Mouse (Mus musculus) testis, postnatal 10 days (tissue): ENCODE measurements around the gene Sh2b2.
"Not testable (repeated sequence)": the region's sequence is repeated elsewhere in the genome, so short reads cannot be mapped to it uniquely, and the experiment has no call there.

Experiments
- DNase-seq: peaks from one replicate; pipeline ENCODE4 v3.0.0; 2021; ENCODE audit warnings: low spot score

Gene Sh2b2

DNA sequence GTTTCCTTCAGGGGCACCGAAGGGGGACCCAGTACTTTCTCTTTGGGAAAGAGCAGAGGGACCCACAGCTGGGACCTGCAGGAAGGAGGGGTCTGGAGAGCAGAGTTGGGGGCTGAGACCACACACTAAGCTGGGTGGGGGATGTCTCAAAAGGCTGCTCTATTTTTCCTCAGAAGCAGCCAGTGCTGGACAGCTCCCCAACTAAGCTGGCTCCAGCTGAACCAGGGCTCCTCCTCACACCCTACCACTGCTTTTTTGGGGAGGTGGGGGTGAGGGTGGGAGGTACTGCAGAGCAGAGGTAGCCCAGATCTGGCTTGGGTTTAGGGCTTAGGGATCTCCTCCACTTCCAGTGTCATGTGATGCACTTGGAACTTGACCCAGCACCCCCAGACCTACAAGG is 6.0 kb downstream of the Sh2b2 start:
- no peak for DNase-seq

DNA sequence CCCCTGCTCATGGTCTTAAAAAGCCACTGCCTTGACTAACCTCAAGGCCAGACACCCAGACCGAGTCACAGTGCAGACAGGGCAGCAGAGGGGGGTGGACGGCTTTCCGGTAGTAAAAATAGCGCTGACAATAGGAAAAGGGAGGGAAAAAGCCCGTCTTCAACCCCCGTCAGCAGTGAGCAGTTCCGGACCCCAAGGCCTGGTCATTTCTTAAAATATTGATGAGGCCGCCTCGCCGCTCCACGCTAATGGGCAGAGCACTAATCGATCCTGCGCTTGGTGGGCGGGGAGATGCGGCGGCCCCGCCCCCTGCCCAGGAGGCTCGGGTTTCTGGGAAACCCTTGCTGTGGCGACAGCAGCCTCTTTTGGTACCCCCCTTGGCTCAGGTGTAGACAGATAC is 8.7 kb downstream of the Sh2b2 start:
- no peak for DNase-seq

DNA sequence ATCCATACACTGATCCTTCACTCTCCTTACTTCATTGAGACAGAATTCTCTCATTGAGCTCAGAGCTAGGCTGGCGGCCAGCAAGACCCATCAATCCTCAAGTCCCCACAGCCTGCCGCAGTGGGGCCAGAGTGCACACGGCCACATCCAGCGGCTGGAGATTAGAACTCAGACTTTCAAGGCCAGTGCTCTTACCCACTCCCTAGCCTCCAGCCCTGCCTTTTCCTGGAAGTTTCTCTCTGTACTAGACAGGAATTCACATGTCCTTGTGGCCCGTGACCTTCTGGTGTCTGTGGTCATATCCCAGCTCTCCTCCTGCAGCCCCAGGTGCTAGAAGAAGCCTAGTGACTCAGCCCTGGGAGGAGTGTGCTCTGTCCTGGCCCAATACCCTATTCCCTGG is 9.7 kb downstream of the Sh2b2 start:
- no peak for DNase-seq

DNA sequence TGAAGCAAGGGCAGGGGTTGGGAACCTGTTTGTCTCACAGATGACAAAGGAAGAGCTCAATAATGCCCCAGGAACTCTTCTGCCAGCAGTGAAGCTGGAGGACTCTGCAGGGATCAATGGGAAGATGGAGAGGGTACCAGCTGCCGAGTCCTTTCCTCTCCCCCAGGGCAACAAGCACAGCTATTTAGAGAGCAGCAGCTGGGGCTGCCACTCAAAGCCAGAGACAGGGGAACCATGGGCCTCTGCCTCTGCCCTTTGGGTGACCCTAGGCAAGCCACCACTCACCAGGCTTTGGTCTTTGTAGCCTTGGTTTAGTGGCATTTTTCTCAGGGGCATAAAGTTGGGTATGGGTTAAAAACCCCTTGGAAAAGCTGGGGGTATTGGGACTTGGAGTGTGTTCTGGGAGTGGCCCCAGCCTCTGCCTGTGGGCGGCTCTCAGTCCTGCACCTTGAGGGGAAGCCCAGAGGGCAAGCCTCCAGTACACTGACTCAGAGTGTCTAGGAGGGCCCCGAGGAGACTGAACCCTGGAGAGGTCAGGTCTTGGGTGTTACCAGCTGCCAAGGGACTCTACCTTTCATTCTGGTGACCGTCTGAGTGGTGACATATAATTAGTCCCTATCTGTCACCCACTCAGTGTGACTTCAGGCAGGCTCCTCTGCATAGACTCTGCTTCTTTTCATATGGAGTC is 15.9 kb downstream of the Sh2b2 start:
- DNase-seq: no peak

DNA sequence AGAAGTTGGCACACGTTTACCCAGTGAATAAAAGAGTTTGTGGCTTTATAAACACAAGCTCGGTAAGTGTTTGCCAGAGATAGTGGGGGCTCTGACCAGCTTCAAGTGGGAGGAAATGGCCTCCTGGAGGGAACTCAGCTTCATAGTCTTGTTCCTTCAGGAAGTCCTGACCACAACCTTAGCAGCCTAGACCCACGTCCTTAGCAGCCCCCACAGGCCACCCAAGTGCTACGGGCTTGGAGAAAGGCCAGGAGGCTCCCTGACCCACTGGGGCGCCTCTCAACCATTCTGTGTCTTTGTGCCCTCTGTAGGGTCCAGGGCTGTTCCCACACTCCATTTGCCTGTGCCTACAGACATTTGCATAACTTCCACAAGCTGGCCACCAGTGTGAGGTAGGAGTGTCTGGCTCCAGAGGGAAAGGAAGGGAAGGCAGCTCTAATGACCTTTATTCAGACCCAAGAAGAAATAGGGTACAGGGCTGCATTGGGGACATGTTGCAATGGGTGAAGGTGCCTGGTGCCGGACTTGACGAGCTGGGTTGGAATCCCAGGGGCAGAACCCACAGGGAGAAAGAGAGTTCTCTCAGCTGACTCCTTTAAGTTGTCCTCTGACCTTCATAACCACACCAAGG is 20.0 kb downstream of the Sh2b2 start:
- no peak for DNase-seq

DNA sequence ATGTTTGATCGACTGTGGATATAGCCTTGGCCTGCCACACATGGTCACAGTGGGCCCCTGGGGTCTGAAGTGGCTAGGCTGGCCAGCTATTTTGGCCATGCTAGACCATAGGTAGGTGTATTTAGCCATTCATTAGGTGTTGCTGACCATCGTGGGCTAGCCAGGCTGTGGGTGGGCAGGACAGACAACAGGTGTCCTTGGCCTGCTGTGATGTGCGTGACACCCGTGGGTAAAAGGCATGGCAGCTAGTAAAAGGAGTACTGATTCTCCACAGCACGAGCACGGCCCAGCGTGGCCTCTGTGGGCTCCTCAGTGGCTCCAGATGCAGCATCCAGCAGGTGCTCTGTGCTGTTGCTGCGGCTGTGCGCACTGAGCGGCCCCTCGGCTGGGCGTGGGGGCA is 27.8 kb downstream of the Sh2b2 start:
- DNase-seq: no peak

DNA sequence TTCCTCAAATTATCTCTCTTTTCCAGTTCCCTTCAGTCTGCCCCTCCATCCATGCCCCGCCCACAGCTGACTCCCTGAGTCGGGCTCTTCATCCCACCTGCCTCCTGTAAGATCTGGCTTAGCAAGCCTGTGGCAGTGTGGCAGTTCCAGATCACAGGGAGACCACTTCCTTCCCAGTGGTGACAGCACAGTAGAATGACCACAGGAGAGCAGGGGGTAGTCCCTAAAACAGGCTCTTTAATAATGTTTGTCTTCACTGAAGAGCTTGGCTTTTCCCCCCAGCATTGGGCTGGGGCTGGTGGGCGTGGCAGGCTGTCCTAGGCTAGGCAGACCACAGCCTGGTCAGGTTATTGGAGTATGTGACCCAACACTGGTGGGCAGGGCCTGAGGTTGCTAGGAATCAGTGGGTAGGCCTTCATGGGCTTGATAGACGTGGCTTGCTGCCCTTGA is 28.4 kb downstream of the Sh2b2 start:
- no peak for DNase-seq

DNA sequence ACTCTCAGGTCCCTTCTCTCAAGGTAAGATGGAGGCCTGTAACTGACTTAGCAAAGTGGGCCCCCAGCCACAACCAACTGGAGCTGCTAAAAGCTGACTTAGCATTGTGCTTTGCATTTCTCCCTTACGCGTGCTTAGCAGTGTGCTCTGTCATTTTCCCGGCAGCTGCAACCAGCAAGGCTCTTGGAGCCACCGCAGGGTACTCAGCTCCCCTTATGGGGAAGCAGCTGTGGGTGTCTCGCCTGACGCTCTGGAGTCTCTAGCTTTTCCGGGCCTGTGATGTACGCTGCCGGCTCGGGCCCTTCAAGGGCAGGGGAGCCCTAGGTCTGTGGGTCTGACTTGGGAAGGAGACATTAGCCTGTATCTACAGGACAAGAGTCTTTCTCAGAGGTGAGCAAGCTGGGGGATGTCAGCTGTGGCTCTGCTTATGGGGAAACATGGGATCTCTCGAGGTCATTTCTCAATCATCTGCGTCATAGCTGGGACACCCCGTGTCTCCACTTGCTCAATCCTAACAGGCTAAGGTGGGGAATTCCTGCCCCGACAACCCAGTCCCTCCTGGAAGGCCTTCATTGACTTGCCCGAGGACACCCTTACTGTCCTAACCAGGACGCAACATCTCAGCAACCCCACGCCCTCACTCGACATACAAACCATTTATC is 29.2 kb downstream of the Sh2b2 start:
- no peak for DNase-seq

DNA sequence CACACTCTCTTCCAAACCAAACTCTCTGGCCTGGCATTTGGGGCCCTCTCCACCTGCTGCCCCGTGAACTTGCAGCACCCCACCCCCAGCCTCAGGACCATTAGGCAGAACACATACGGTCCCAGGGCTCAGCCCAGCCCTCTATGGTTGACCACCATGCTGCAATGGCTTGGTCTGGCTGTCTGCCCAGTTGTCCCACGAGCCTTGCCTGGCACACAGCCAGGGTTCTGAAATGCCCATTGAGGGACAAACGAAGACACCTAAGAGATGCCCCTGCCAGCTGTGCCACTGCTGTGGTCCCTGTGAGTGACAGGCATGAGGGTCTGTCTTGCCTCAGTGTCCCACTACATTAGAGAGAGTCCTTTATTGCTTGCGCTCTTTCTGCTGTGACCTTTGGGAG is 30.4 kb downstream of the Sh2b2 start:
- peak; percentile 70 for DNase-seq

DNA sequence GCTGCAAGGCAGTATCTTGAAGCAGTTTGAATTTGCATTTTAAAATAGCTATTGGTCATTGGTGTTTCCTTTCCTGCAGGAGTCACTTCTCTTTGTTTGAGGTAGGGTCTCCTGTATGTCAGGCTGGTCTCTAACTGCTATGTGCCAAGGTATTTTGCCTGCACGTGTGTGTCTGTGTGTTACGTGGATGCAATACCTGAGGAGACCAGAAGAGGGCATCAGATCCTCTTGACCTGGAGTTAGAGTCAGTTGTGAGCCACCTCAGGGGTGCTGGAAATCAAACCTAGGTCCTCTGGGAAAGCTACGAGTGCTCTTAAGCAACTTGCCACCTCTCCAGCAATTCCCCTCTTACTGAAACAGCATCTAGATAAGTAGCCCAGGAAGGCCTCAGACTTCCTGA is 31.1 kb downstream of the Sh2b2 start:
- no peak for DNase-seq

DNA sequence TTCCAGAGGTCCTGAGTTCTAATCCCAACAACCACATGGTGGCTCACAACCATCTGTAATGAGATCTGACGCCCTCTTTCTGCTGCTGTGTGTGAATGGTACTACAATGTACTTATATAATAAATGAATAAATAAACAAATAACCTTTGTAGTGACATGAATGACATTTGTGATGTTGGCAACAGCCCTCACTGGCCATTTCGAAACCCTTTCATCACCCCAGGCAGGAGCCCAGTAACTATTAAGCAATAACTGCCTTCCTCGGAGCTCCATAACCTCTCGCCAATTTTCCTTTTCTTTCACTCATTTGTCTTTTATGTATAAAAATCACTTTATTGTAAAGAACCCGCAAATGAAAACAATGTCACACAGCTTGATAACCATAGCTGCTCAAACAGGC is 32.6 kb downstream of the Sh2b2 start:
- no peak for DNase-seq

DNA sequence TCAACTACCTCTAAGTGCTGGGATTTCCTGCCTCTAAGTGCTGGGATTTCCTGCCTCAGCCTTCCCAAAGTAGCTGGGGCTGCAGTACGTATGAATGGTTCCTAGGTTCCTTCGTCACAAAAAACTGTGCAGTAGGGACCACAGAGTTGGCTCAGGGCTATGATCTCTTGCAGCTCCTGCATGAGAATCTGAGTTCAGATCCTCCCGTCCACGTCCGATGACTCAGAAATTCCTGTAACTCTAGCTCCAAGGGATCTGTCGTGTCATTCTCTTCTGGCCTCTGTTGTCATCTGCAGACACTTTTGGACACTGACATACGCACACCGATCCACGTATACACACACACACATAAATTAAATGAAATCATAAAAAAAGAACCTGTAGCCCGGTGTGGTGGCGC is 33.6 kb downstream of the Sh2b2 start:
- DNase-seq: no peak

DNA sequence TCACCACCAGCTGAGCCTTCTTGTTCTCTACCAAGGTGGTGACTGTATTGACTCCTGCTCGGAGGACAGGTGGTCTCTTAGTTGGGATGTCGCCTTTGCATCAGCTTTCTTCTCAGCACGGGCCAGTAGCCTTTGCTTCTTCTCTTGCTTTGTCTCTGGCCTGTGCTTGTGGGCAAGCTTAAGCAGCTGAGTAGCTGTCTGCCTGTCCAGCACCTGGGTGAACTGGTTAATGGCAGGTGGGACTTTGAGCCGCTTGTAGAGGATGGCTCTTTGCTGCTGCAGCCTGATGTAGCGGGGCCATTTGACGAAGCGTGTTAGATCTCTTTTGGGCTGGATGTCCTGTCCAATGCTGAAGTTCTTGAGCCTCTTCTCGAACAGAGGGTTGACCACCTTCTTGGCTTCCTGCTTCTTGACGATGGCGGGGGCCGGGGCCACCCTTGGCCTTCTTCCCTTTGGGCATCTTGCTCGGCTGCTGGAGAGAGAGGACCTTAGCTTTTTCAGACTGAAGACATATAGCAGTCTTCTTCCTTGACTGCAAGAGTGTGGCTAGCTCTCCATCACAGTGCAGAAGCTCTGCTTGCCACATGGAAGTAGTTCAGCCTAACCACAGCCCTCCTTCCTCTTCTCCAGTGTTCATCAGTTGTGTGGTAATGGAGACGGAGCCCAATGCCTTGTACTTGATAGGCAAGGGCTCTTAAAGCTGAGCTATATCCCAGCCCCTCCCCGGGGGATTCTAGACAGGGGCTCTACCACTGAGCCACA is 34.8 kb downstream of the Sh2b2 start:
- DNase-seq: not testable (repeated sequence)

DNA sequence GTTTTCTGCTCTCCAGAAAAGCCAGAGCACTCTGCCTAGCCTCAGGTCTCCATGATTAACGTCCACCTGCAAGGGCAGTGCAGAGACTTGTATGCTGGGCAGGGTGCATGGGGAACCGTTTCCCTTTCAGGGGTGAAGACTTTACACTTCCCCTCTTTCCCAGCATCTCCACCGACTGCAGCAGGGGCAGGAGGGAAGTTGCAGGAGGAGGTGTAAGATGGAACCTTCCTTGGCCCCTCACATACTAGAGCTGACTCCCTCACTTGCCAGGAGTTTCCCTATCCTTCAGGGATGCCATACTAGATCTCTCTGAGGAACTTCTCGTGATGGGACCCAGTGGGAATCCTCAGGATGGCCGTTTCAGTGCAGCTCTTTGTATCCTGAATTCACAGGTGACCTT is 35.8 kb downstream of the Sh2b2 start:
- DNase-seq: no peak

DNA sequence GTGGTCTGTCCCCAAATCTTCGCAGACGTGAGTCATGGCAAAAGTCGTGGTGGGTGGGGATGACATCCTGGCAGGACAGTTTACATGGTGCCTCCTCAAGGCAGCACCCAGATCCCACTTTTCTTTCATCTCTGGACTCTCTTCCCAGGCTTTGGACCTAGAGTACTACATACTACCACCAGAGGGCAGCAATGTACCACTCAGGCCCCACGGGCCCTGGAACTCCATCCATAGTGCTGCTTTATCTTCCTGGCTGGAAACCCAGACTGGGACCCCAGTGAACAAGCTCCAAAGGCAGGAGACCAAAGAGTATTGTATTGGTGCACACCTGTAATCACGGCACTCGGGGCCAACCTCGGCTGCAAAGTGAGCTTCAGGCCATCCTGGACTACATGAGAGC is 44.5 kb downstream of the Sh2b2 start:
- DNase-seq: peak; percentile 64

DNA sequence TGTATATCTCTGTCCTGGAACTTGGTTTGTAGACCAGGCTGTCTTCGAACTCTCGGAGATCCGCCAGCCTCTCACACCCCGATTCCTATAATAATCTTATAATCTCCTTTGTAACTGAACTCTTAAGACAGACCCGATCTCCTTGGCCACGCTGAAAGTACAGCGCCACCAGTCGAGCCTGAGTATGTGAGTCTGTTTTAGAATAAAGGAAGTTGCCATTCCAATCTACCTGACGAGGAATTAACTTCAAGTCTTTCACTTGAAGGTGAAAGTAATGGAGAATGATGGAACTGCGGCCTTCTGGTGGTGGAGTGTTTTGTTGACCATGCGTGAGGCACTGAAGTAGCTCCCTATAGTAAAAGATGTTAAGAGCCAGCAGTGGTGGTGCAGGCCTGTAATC is 46.8 kb downstream of the Sh2b2 start:
- no peak for DNase-seq

DNA sequence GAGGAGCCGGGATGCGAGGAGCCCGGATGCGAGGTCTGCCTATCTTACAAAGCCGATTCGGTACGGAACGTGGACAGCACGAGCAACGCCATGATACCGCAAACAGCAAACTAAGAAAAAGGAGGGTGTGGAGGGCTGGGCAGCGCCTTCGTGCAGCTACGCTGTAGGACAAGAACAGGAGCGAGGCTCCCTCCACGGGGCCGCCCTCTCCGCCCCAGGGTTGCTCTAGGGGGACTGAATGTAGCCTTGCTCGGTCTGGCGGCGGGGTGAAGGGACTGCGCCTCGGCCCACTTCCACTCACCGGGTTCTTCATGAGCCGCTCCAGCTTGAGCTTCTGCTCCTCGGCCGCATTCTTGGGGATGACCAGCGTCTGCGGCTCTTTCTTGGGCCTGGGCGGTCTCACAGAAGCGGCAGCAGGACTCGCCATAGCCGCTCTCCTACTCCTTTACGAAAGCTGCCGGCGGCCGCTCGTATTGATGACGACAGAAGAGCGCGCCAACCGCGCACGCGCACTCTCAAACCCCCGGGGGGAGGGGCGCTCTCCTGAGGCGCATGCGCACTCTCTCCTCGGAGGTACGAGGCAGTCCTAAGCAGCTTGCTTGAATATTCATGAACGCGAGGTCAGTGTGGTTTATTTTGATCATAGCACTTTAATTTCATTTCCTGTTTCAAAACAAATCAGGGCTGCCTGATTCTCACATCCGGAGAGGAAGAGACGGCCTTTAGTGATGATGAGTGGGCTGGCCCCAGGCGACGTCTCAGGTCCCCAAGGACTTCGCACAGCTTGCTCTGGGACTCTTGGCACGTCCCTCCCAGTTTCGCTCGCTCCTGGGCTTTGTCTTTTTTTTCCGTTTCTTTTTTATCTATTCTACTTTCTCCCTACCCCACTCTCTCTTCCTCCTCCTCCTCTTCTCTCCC is 47.6 kb downstream of the Sh2b2 start, which contains the start of gene Prkrip1:
Gene Prkrip1 (minus strand): TSS at position 490 of the 918 bp plus-strand sequence.
- DNase-seq: peak; percentile 97

DNA sequence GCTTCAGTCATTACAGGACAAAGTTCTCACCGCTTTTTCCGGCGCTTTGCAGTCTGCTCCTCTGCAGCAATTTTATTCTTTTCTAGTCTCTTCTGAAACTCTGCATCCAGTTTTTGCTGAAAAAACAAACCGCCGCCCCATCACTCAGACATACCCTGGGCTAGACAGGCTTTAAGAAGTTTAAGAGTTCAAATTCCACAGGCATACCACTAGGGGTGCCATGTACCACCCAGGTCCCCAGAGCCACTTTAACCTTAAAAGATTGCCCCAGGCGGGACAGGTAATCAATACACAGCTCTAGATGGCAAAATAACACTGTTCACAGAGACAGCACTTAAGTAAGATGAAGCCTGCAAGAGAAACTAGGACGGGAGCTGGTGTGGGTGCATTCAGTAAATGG is 54.5 kb downstream of the Sh2b2 start:
- no peak for DNase-seq

DNA sequence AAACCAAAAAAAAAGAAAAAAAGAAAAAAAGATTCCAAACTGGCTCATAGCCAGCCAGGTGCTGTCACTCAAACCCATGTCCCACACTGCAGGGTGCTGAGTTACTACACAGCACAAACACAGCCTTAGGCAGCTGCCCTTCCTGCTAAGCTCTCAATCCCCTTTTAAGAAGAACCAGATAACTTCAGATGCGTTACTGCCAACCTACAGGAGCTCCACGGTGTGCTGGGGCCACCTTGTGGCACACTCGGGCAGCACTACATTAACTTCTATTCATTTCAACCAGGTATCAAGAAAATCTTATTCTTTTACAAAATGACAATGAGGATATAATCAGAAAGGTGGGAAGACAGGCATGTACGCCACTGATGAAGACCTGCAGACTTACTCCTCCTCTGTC is 59.6 kb downstream of the Sh2b2 start:
- DNase-seq: peak; percentile 74

DNA sequence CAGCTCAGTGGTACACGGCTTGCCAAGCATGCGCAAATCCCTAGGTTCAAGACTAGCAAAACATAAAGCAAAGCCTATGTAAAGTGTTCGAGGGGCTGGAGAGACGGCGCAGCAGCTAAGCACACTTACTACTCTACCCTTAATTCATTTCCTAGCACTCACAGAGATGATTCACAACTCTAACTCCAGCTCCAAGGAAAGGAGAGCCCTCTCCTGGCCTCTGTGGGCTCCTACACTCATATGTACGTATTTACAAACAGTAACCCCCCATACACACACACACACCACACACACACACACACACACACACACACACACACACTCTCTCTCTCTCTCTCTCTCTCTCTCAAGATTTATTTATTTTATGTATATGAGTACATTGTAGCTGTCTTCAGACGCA is 62.6 kb downstream of the Sh2b2 start:
- no peak for DNase-seq

DNA sequence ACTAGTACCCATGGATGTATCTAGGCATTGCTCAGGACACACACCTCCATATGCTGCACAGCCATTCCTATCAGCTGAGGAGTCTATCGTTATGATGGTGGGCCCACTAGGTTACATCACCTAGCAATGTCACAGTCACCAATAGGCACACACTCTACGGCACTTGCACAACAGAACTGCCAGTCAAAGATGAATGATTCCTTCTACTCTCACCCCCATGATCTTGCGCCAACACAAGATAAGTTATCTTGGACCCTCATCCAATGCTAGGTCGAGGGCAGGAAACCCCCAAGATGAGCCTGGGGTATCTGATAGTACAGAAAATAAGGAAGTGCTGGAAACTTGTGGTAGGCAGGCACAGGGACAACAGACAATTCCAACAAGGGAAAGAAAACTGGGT is 63.5 kb downstream of the Sh2b2 start:
- DNase-seq: no peak

DNA sequence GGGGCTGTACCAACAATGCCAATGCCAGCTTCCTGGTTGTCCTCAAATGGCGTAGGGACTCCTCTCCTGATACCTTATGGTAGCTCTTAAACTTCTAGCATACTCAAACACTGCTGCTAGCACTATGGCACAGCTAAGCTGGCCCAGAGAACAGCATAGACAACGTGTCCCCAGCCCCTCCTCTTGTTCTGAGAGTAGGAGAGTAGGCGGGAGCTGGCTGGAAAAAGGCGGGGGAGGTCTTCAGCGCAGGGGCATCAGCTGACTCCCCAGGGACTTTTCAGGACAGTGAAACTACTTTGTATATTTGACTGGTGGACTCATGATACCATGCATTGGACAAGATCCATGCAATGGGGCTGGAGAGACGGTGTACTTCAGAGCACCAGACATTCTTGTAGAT is 64.3 kb downstream of the Sh2b2 start:
- DNase-seq: no peak
